Comparison of ENCODE assay signal across 13 mouse cellular contexts in the genomic region with DNA sequence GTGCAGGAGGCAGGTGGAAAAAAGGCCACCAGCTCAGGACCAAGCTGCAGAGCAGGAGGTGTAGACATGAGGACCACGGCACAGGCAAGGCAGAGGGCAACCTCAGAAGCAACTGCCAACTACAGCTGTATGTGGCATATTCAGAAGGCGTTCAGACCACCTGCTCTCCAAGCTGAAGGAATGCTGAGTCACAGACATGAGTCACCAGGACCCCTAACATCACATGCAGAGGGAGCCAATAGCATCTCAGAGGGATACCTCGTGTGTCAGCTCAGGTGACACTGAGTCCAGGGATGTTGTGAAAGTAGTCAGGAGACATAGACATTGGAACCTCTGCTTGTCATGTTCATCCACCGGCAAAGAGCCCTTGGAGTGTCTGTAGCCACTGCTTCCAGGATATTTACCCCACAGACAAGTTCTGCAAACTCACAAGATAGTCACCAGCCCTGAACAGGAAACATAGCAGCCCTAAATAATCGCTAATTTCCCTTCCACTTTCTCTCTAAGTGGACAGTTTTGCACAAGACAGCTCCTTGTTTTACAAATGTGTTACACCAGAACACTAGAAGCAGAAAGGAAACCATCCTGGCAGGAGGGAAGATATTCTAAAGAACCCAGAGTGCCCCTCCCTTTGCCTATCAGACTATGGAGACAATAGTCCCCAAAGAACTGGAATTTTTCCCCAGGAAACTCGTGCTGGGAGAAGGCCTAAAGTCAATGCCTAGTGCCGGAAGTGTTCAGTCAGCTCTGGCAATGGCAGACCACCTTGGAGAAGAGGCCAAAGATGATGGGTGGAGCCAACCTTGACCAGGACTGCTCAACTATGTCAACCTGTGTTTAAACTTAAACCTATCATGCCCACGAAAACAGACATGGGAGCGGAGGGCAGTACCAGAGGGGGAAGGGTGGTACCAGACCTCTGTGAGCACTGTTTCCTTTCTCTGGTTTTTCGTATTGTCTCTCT.
DNase-seq lines count a peak whose midpoint lies in the region; ATAC-seq lines count a peak whose summit lies in the region.
"Had no signal": no experiment of that assay in that cellular context is flagged by ENCODE, and none has a peak within 500 bp of the region (broad histone marks: within the 10 kb centered on the region; RNA-seq: fewer than 3 reads in every experiment).

No protein-coding gene starts in this region.

- no peaks in the 10 kb centered on the region for H3K27me3 ChIP-seq in heart, embryonic 12.5 days (replicated peaks)
- H3K27me3 ChIP-seq in liver, embryonic 15.5 days = no peaks in the 10 kb centered on the region
- H3K27me3 ChIP-seq in liver, embryonic 11.5 days (replicated peaks; ENCODE audit: control insufficient read depth, insufficient read depth, low read length) = no peaks in the 10 kb centered on the region
- H3K27me3 ChIP-seq in neural tube, embryonic 15.5 days (replicated peaks) = no peaks in the 10 kb centered on the region
- H3K27me3 ChIP-seq: neural tube, embryonic 13.5 days had no signal

- no peak overlapping the region for H3K4me2 ChIP-seq in heart, embryonic 12.5 days
- H3K4me2 ChIP-seq in liver, embryonic 15.5 days = no peak overlapping the region
- H3K4me2 ChIP-seq in liver, embryonic 11.5 days = no peak overlapping the region
- H3K4me2 ChIP-seq in neural tube, embryonic 15.5 days = no peak overlapping the region
- H3K4me2 ChIP-seq: neural tube, embryonic 13.5 days had no signal

- peaks cover 73% of the 10 kb centered on the region for H3K4me1 ChIP-seq in heart, embryonic 12.5 days (replicated peaks)
- peaks cover 3% of the 10 kb centered on the region; the same call in 1 of the 2 replicates for H3K4me1 ChIP-seq in liver, embryonic 15.5 days (replicated peaks)
- H3K4me1 ChIP-seq in liver, embryonic 11.5 days (replicated peaks; ENCODE audit: control insufficient read depth, insufficient read depth, low read length) = peaks cover 4% of the 10 kb centered on the region; the same call in 1 of the 2 replicates
- H3K4me1 ChIP-seq in neural tube, embryonic 15.5 days = no peaks in the 10 kb centered on the region

- H3K79me2 ChIP-seq in macrophage (ENCODE audit: inconsistent target) = peaks cover 88% of the 10 kb centered on the region

- 69% methylated on average over 10 of the region's 10 CpGs for WGBS in heart, embryonic 12.5 days
- WGBS in liver, embryonic 15.5 days (ENCODE audit: insufficient replicate concordance) = 44% methylated on average over 10 of the region's 10 CpGs
- WGBS in liver, embryonic 11.5 days = 70% methylated on average over 10 of the region's 10 CpGs
- 36% methylated on average over 10 of the region's 10 CpGs for WGBS in macrophage (ENCODE audit: missing documents)
- 77% methylated on average over 10 of the region's 10 CpGs for WGBS in neural tube, embryonic 15.5 days

- H3K27ac ChIP-seq in heart, embryonic 12.5 days (ENCODE audit: poor library complexity, severe bottlenecking) = peak overlapping the region; percentile 28; the same call in 1 of the 2 replicates
- H3K27ac ChIP-seq in liver, embryonic 15.5 days (replicated peaks) = peak overlapping the region; percentile 29; the same call in 1 of the 2 replicates
- H3K27ac ChIP-seq in liver, embryonic 11.5 days (ENCODE audit: low read depth, low read length) = no peak overlapping the region
- peak overlapping the region; percentile 99 for H3K27ac ChIP-seq in macrophage
- H3K27ac ChIP-seq in neural tube, embryonic 15.5 days (replicated peaks) = no peak overlapping the region
- H3K27ac ChIP-seq: neural tube, embryonic 13.5 days had no signal

- intact Hi-C loops in heart, postnatal 25 days (cut with DNase I) = no loop called here

- H3K4me3 ChIP-seq in heart, embryonic 12.5 days = no peak overlapping the region
- H3K4me3 ChIP-seq in liver, embryonic 15.5 days (replicated peaks) = no peak overlapping the region
- no peak overlapping the region for H3K4me3 ChIP-seq in liver, embryonic 11.5 days (ENCODE audit: low read depth, low read length)
- H3K4me3 ChIP-seq in macrophage (ENCODE audit: inconsistent target) = no peak overlapping the region
- no peak overlapping the region for H3K4me3 ChIP-seq in neural tube, embryonic 15.5 days (replicated peaks)
- H3K4me3 ChIP-seq: neural tube, embryonic 13.5 days had no signal

- no peak for ATAC-seq in heart, embryonic 12.5 days (ENCODE audit: insufficient number of reproducible peaks, low FRiP score)
- ATAC-seq in liver, embryonic 15.5 days (ENCODE audit: insufficient read depth) = no peak
- ATAC-seq in liver, embryonic 11.5 days (replicated peaks; ENCODE audit: low FRiP score) = no peak
- no peak for ATAC-seq in neural tube, embryonic 15.5 days (ENCODE audit: low FRiP score)
- ATAC-seq: forebrain, embryonic 16.5 days had no signal

- no peaks in the 10 kb centered on the region for H3K9me3 ChIP-seq in heart, embryonic 12.5 days (replicated peaks)
- no peaks in the 10 kb centered on the region for H3K9me3 ChIP-seq in liver, embryonic 15.5 days (replicated peaks)
- no peaks in the 10 kb centered on the region for H3K9me3 ChIP-seq in liver, embryonic 11.5 days (ENCODE audit: control insufficient read depth, low read length)
- no peaks in the 10 kb centered on the region for H3K9me3 ChIP-seq in neural tube, embryonic 15.5 days (replicated peaks)
- H3K9me3 ChIP-seq: neural tube, embryonic 13.5 days had no signal

- H3K9ac ChIP-seq in heart, embryonic 12.5 days = no peak overlapping the region
- H3K9ac ChIP-seq in liver, embryonic 15.5 days = no peak overlapping the region
- no peak overlapping the region for H3K9ac ChIP-seq in liver, embryonic 11.5 days (ENCODE audit: low read depth, low read length)
- no peak overlapping the region for H3K9ac ChIP-seq in neural tube, embryonic 15.5 days (replicated peaks)
- H3K9ac ChIP-seq: neural tube, embryonic 13.5 days had no signal

- H3K36me3 ChIP-seq in heart, embryonic 12.5 days = no peaks in the 10 kb centered on the region
- H3K36me3 ChIP-seq in liver, embryonic 15.5 days (replicated peaks) = no peaks in the 10 kb centered on the region
- no peaks in the 10 kb centered on the region for H3K36me3 ChIP-seq in liver, embryonic 11.5 days (ENCODE audit: control insufficient read depth, insufficient read depth, low read length)
- H3K36me3 ChIP-seq in macrophage (ENCODE audit: inconsistent target) = peaks cover 3% of the 10 kb centered on the region; the same call in 1 of the 2 replicates
- H3K36me3 ChIP-seq in neural tube, embryonic 15.5 days = no peaks in the 10 kb centered on the region
- H3K36me3 ChIP-seq: neural tube, embryonic 13.5 days had no signal

- DNase-seq in heart, postnatal 25 days (ENCODE audit: low spot score) = no peak
- no peak for DNase-seq in liver, embryonic 11.5 days (ENCODE audit: low spot score)
- DNase-seq in thymus, postnatal 25 days = peak; percentile 30
- no peak for DNase-seq in gastrocnemius, postnatal 25 days
- DNase-seq: adrenal gland, adult 8-10 months; heart, postnatal 10 days; lung, postnatal 10 days had no signal

Comparison
In these comparisons a context has a peak if more than half of its experiments do, and no peak if none do; other contexts are left out.
1. H3K27ac ChIP-seq: peak in heart, embryonic 12.5 days (single experiment), liver, embryonic 15.5 days (single experiment) and macrophage (single experiment); none in liver, embryonic 11.5 days (single experiment) and neural tube, embryonic 15.5 days (single experiment).